Mouse (Mus musculus) heart, postnatal 0 days (tissue): Measurements from ENCODE around the gene Rab11fip5.

ENCODE experiments used
- CTCF ChIP-seq: IDR thresholded peaks from 2 replicates; pipeline ENCODE4 v1.5.1; 2016; ENCODE audit warnings: antibody characterized with exemption, control low read depth, low read depth
- EP300 ChIP-seq: IDR thresholded peaks from 2 replicates; pipeline ENCODE4 v1.6.1; 2016; ENCODE audit warnings: antibody characterized with exemption, low read depth

DNA sequence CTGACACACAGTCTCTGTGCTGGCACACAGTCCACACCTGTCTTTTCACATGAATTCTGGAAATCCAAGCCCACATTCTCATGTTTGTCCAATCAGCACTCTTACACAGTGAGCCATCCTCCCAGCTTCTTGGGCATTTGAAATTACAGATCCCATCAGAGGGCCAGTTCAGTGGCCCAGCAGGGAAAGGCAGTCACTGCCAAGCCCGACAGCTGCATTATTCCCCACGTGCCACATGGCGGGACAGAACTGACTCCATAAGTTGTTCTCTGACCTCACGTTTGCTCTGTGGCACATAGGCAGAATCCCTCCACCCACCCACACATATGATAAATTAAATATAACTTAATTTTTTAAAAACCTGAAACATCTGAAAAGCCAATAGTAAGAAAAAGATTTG, 66.5 kb downstream of the Rab11fip5 start:
- no peak for TF ChIP-seq EP300
- TF ChIP-seq CTCF: no peak
